Mouse (Mus musculus): ENCODE results near the gene Ece1. TPM values are rescaled to one million over a fixed set of nuclear protein-coding genes. Genes with fewer than 3 reads are reported as not detected.

Gene Ece1
- polyA plus RNA-seq, 1 experiment from 2014 or later: 35.2 TPM

- no peak overlapping the region for H3K4me2 ChIP-seq (ENCODE audit: low read depth, low read length, severe bottlenecking)
- ATAC-seq (replicated peaks; ENCODE audit: low FRiP score): no peak
- peaks cover 17% of the 10 kb centered on the region for H3K4me1 ChIP-seq (replicated peaks; ENCODE audit: control insufficient read depth, insufficient read depth, low read length)
- no peak for DNase-seq (ENCODE audit: low spot score)
- 60% methylated on average over 10 of the region's 10 CpGs for WGBS
- H3K9ac ChIP-seq (ENCODE audit: low read length): no peak overlapping the region
- H3K4me3 ChIP-seq (ENCODE audit: low read depth, low read length): no peak overlapping the region
- H3K9me3 ChIP-seq (ENCODE audit: control insufficient read depth, low read length): no peaks in the 10 kb centered on the region
- no peak overlapping the region for H3K27ac ChIP-seq (ENCODE audit: low read depth, low read length)
- 0 out of 2 replicates have a peak, but pooled peaks cover 5% of the 10 kb centered on the region for H3K27me3 ChIP-seq (ENCODE audit: control insufficient read depth, insufficient read depth, low read length)
- H3K36me3 ChIP-seq (ENCODE audit: control insufficient read depth, insufficient read depth, low read length): no peaks in the 10 kb centered on the region
Measured at GRCm38 (mm10) chr4:137919116-137919515, 57.1 kb downstream of the Ece1 start.

- Histone ChIP-seq H3K27me3 (ENCODE audit: control insufficient read depth, insufficient read depth, low read length) (0 out of 2 replicates have a peak, but pooled peaks cover 2% of the 10 kb centered on the region), H3K9me3 (ENCODE audit: control insufficient read depth, low read length) (no peaks in the 10 kb centered on the region), H3K9ac (ENCODE audit: low read length) (no peak overlapping the region), H3K36me3 (ENCODE audit: control insufficient read depth, insufficient read depth, low read length) (no peaks in the 10 kb centered on the region), H3K4me1 (replicated peaks; ENCODE audit: control insufficient read depth, insufficient read depth, low read length) (peaks cover 17% of the 10 kb centered on the region), H3K27ac (ENCODE audit: low read depth, low read length) (peak overlapping the region; percentile 14; the same call in 1 of the 2 replicates), H3K4me2 (ENCODE audit: low read depth, low read length, severe bottlenecking) (no peak overlapping the region), H3K4me3 (ENCODE audit: low read depth, low read length) (no peak overlapping the region)
- ATAC-seq (replicated peaks; ENCODE audit: low FRiP score) (no peak), DNase-seq (ENCODE audit: low spot score) (no peak)
- WGBS: 35% methylated on average over 7 of the region's 7 CpGs
Measured at GRCm38 (mm10) chr4:137920005-137920404, 58.0 kb downstream of the Ece1 start.

- no peak overlapping the region for H3K4me3 ChIP-seq (ENCODE audit: low read depth, low read length)
- no peak overlapping the region for H3K4me2 ChIP-seq (ENCODE audit: low read depth, low read length, severe bottlenecking)
Measured at GRCm38 (mm10) chr4:137920500-137920961, 58.5 kb downstream of the Ece1 start.

GRCm38 (mm10) chr4:137921510-137921909 is 59.5 kb downstream of the Ece1 start:
- 92% methylated on average over 11 of the region's 11 CpGs for WGBS
- peaks cover 17% of the 10 kb centered on the region for H3K4me1 ChIP-seq (replicated peaks; ENCODE audit: control insufficient read depth, insufficient read depth, low read length)
- no peak overlapping the region for H3K27ac ChIP-seq (ENCODE audit: low read depth, low read length)
- H3K36me3 ChIP-seq (ENCODE audit: control insufficient read depth, insufficient read depth, low read length): no peaks in the 10 kb centered on the region
- DNase-seq (ENCODE audit: low spot score): no peak
- H3K4me3 ChIP-seq (ENCODE audit: low read depth, low read length): no peak overlapping the region
- peaks cover 2% of the 10 kb centered on the region; the same call in 1 of the 2 replicates for H3K27me3 ChIP-seq (ENCODE audit: control insufficient read depth, insufficient read depth, low read length)
- H3K4me2 ChIP-seq (ENCODE audit: low read depth, low read length, severe bottlenecking): no peak overlapping the region
- no peak overlapping the region for H3K9ac ChIP-seq (ENCODE audit: low read length)
- no peak for ATAC-seq (replicated peaks; ENCODE audit: low FRiP score)
- H3K9me3 ChIP-seq (ENCODE audit: control insufficient read depth, low read length): no peaks in the 10 kb centered on the region

More at GRCm38 (mm10) chr4:137920500-137920961, 58.5 kb downstream of the Ece1 start:
- 0 out of 2 replicates have a peak, but pooled peaks cover 2% of the 10 kb centered on the region for H3K27me3 ChIP-seq (ENCODE audit: control insufficient read depth, insufficient read depth, low read length)
- H3K27ac ChIP-seq (ENCODE audit: low read depth, low read length): peak overlapping the region; percentile 62; the same call in 1 of the 2 replicates
- ATAC-seq (replicated peaks; ENCODE audit: low FRiP score): no peak
- no peaks in the 10 kb centered on the region for H3K9me3 ChIP-seq (ENCODE audit: control insufficient read depth, low read length)
- peak overlapping the region; percentile 16; the same call in 1 of the 2 replicates for H3K9ac ChIP-seq (ENCODE audit: low read length)
- 7% methylated on average over 10 of the region's 10 CpGs for WGBS
- H3K36me3 ChIP-seq (ENCODE audit: control insufficient read depth, insufficient read depth, low read length): no peaks in the 10 kb centered on the region
- peaks cover 17% of the 10 kb centered on the region for H3K4me1 ChIP-seq (replicated peaks; ENCODE audit: control insufficient read depth, insufficient read depth, low read length)
- DNase-seq (ENCODE audit: low spot score): no peak

- ATAC-seq (replicated peaks; ENCODE audit: low FRiP score) (no peak), DNase-seq (ENCODE audit: low spot score) (no peak)
- Histone ChIP-seq H3K4me2 (ENCODE audit: low read depth, low read length, severe bottlenecking) (no peak overlapping the region), H3K9ac (ENCODE audit: low read length) (no peak overlapping the region), H3K27ac (ENCODE audit: low read depth, low read length) (no peak overlapping the region), H3K4me1 (replicated peaks; ENCODE audit: control insufficient read depth, insufficient read depth, low read length) (peaks cover 13% of the 10 kb centered on the region), H3K27me3 (ENCODE audit: control insufficient read depth, insufficient read depth, low read length) (peaks cover 9% of the 10 kb centered on the region; the same call in 1 of the 2 replicates), H3K4me3 (ENCODE audit: low read depth, low read length) (no peak overlapping the region), H3K36me3 (ENCODE audit: control insufficient read depth, insufficient read depth, low read length) (no peaks in the 10 kb centered on the region), H3K9me3 (ENCODE audit: control insufficient read depth, low read length) (no peaks in the 10 kb centered on the region)
- WGBS: 87% methylated on average over 15 of the region's 15 CpGs
Measured at GRCm38 (mm10) chr4:137923052-137923451, 61.0 kb downstream of the Ece1 start.

GRCm38 (mm10) chr4:137925176-137925575 is 63.1 kb downstream of the Ece1 start:
- Histone ChIP-seq H3K36me3 (ENCODE audit: control insufficient read depth, insufficient read depth, low read length) (no peaks in the 10 kb centered on the region), H3K27ac (ENCODE audit: low read depth, low read length) (no peak overlapping the region), H3K4me2 (ENCODE audit: low read depth, low read length, severe bottlenecking) (no peak overlapping the region), H3K27me3 (ENCODE audit: control insufficient read depth, insufficient read depth, low read length) (peaks cover 17% of the 10 kb centered on the region), H3K4me1 (replicated peaks; ENCODE audit: control insufficient read depth, insufficient read depth, low read length) (peaks cover 8% of the 10 kb centered on the region), H3K4me3 (ENCODE audit: low read depth, low read length) (no peak overlapping the region), H3K9ac (ENCODE audit: low read length) (no peak overlapping the region), H3K9me3 (ENCODE audit: control insufficient read depth, low read length) (no peaks in the 10 kb centered on the region)
- DNase-seq (ENCODE audit: low spot score): no peak
- no peak for ATAC-seq (replicated peaks; ENCODE audit: low FRiP score)
- 79% methylated on average over 4 of the region's 4 CpGs for WGBS

- H3K27ac ChIP-seq (ENCODE audit: low read depth, low read length): no peak overlapping the region
- H3K4me2 ChIP-seq (ENCODE audit: low read depth, low read length, severe bottlenecking): no peak overlapping the region
- H3K27me3 ChIP-seq (ENCODE audit: control insufficient read depth, insufficient read depth, low read length): peaks cover 17% of the 10 kb centered on the region
- WGBS: 93% methylated on average over 14 of the region's 14 CpGs
- ATAC-seq (replicated peaks; ENCODE audit: low FRiP score) (no peak), DNase-seq (ENCODE audit: low spot score) (no peak)
- H3K4me3 ChIP-seq (ENCODE audit: low read depth, low read length): no peak overlapping the region
- no peaks in the 10 kb centered on the region for H3K9me3 ChIP-seq (ENCODE audit: control insufficient read depth, low read length)
- H3K36me3 ChIP-seq (ENCODE audit: control insufficient read depth, insufficient read depth, low read length): no peaks in the 10 kb centered on the region
- peaks cover 12% of the 10 kb centered on the region for H3K4me1 ChIP-seq (replicated peaks; ENCODE audit: control insufficient read depth, insufficient read depth, low read length)
- H3K9ac ChIP-seq (ENCODE audit: low read length): no peak overlapping the region
Measured at GRCm38 (mm10) chr4:137926161-137926560, 64.1 kb downstream of the Ece1 start.

- no peak for ATAC-seq (replicated peaks; ENCODE audit: low FRiP score)
- H3K36me3 ChIP-seq (ENCODE audit: control insufficient read depth, insufficient read depth, low read length): no peaks in the 10 kb centered on the region
Measured at GRCm38 (mm10) chr4:137927136-137927535, 65.1 kb downstream of the Ece1 start.

More at GRCm38 (mm10) chr4:137927136-137927535, 65.1 kb downstream of the Ece1 start:
- Histone ChIP-seq H3K27ac (ENCODE audit: low read depth, low read length) (no peak overlapping the region), H3K27me3 (ENCODE audit: control insufficient read depth, insufficient read depth, low read length) (peaks cover 19% of the 10 kb centered on the region), H3K4me1 (replicated peaks; ENCODE audit: control insufficient read depth, insufficient read depth, low read length) (peaks cover 18% of the 10 kb centered on the region), H3K9me3 (ENCODE audit: control insufficient read depth, low read length) (no peaks in the 10 kb centered on the region), H3K4me2 (ENCODE audit: low read depth, low read length, severe bottlenecking) (no peak overlapping the region), H3K4me3 (ENCODE audit: low read depth, low read length) (no peak overlapping the region), H3K9ac (ENCODE audit: low read length) (no peak overlapping the region)
- DNase-seq (ENCODE audit: low spot score): no peak
- WGBS: 80% methylated on average over 7 of the region's 7 CpGs

All from forebrain, embryonic 11.5 days (tissue).